Mouse (Mus musculus) liver, embryonic 11.5 days (tissue): Measurements from ENCODE around the gene Plin2. TPM values are rescaled to one million over a fixed set of nuclear protein-coding genes. Genes with fewer than 3 reads are reported as not detected.
"Not testable (repeated sequence)": the region's sequence is repeated elsewhere in the genome, so short reads cannot be mapped to it uniquely, and the experiment has no call there.

Source experiments
- ATAC-seq: fragments of 200-750 bp; cut with Nextera tagmentation; replicated peaks from 2 replicates; pipeline ENCODE4 v1.8.0; 2017; ENCODE audit warnings: moderate number of reproducible peaks, mild to moderate bottlenecking, moderate TSS enrichment, moderate library complexity; ENCODE audit not compliant: low FRiP score
- DNase-seq: peaks from one replicate; pipeline ENCODE4 v3.0.0-alpha.2; 2017; ENCODE audit warnings: low spot score
- H3K27ac ChIP-seq: fragments of 300-500 bp; sonication (generic); 2 replicates; pipeline ENCODE4 v1.5.1; 2014; ENCODE audit warnings: mild to moderate bottlenecking, low read depth, low read length, control low read depth
- H3K27me3 ChIP-seq: fragments of 300-500 bp; sonication (generic); replicated peaks from 2 replicates; pipeline ENCODE4 v1.6.1; 2014; ENCODE audit warnings: low read length, mixed read lengths; ENCODE audit not compliant: control insufficient read depth, insufficient read depth
- H3K36me3 ChIP-seq: fragments of 300-500 bp; sonication (generic); 2 replicates; pipeline ENCODE4 v1.6.1; 2014; ENCODE audit warnings: mild to moderate bottlenecking, low read length, moderate library complexity, mixed read lengths; ENCODE audit not compliant: control insufficient read depth, insufficient read depth
- H3K4me1 ChIP-seq: fragments of 300-500 bp; sonication (generic); replicated peaks from 2 replicates; pipeline ENCODE4 v1.6.1; 2014; ENCODE audit warnings: low read length, mixed read lengths; ENCODE audit not compliant: control insufficient read depth, insufficient read depth
- H3K4me2 ChIP-seq: fragments of 300-500 bp; sonication (generic); 2 replicates; pipeline ENCODE4 v1.6.1; 2014; ENCODE audit warnings: mild to moderate bottlenecking, control low read depth, moderate library complexity
- H3K4me3 ChIP-seq: fragments of 300-500 bp; sonication (generic); 2 replicates; pipeline ENCODE4 v1.5.1; 2014; ENCODE audit warnings: low read depth, low read length, control low read depth
- H3K9ac ChIP-seq: fragments of 300-500 bp; sonication (generic); 2 replicates; pipeline ENCODE4 v1.6.1; 2014; ENCODE audit warnings: low read depth, low read length, control low read depth
- H3K9me3 ChIP-seq: fragments of 300-500 bp; sonication (generic); 2 replicates; pipeline ENCODE4 v1.6.1; 2016; ENCODE audit warnings: low read length, inconsistent platforms, mixed read lengths; ENCODE audit not compliant: control insufficient read depth
- WGBS: fragments of 180-500 bp; shearing (Covaris S2); extraction: QIAGEN DNeasy Blood & Tissue Kit; methylation state at CpG from one replicate; pipeline ENCODE4 v1.1.7; 2014; 5-methylcytosine and 5-hydroxymethylcytosine counted together
- polyA plus RNA-seq: library from polyadenylated mRNA; unstranded; fragments of >200 nt; fragmentation: Nextera tagmentation; extraction: Ambion mirVana; gene quantifications from 2 replicates; pipeline ENCODE4 v1.2.1, GENCODE M21; 2014

Gene Plin2
- polyA plus RNA-seq, 1 experiment from 2014 or later, result 161 TPM

GRCm38 (mm10) chr4:86665596-86665995 lies 4.3 kb downstream of the Plin2 start:
- Histone ChIP-seq H3K27ac (no peak overlapping the region), H3K4me3 (no peak overlapping the region), H3K36me3 (peaks cover 16% of the 10 kb centered on the region), H3K4me2 (peak overlapping the region; percentile 55), H3K9me3 (no peaks in the 10 kb centered on the region), H3K4me1 (peaks cover 45% of the 10 kb centered on the region), H3K27me3 (no peaks in the 10 kb centered on the region), H3K9ac (no peak overlapping the region)
- WGBS, result 75% methylated on average over 3 of the region's 3 CpGs
- DNase-seq (no peak), ATAC-seq (no peak)

- Histone ChIP-seq H3K9me3 (no peaks in the 10 kb centered on the region), H3K9ac (no peak overlapping the region), H3K27ac (peak overlapping the region; percentile 58), H3K36me3 (peaks cover 32% of the 10 kb centered on the region), H3K4me1 (peaks cover 37% of the 10 kb centered on the region), H3K4me3 (no peak overlapping the region; the same call in 1 of the 2 replicates), H3K27me3 (no peaks in the 10 kb centered on the region), H3K4me2 (peak overlapping the region; percentile 55)
- ATAC-seq (peak; percentile 95), DNase-seq (no peak)
- 28% methylated on average over 4 of the region's 4 CpGs for WGBS
These were observed 5.9 kb downstream of the Plin2 start for GRCm38 (mm10) chr4:86663919-86664318.

- no peak overlapping the region for H3K4me3 ChIP-seq
- WGBS, result 92% methylated on average over 12 of the region's 12 CpGs
- no peak overlapping the region for H3K4me2 ChIP-seq
- H3K27me3 ChIP-seq, result no peaks in the 10 kb centered on the region
- no peaks in the 10 kb centered on the region for H3K9me3 ChIP-seq
- no peak overlapping the region for H3K27ac ChIP-seq
- no peak for DNase-seq
- H3K4me1 ChIP-seq, result no peaks in the 10 kb centered on the region; the same call in 1 of the 2 replicates
- peaks cover 58% of the 10 kb centered on the region for H3K36me3 ChIP-seq
- no peak for ATAC-seq
- no peak overlapping the region for H3K9ac ChIP-seq
These were observed 12.7 kb downstream of the Plin2 start for GRCm38 (mm10) chr4:86657176-86657575.

DNA sequence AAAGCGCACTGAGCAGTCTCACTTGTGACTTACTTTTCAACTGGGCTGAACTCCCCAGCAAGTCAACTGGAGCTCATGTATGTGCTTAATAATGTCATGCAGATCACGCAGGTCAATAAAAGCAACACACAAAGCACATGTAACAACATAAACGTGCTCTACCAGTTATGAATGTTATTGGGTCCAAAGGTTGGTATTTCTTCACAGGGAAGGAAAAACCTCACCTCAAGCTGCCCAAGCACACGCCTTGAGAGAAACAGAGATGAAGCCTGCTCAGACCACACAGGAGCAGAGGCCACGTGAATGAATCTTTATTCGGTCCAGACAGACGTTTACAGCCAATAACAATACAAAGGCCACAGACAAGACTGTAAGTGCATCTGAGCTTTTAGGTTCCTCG lies 13.4 kb downstream of the Plin2 start:
- WGBS, result 94% methylated on average over 8 of the region's 8 CpGs
- DNase-seq, H3K4me3 ChIP-seq, H3K9me3 ChIP-seq, H3K4me2 ChIP-seq, ATAC-seq, H3K27ac ChIP-seq, H3K4me1 ChIP-seq, H3K9ac ChIP-seq, H3K27me3 ChIP-seq: not testable (repeated sequence)
- peaks cover 53% of the 10 kb centered on the region for H3K36me3 ChIP-seq

DNA sequence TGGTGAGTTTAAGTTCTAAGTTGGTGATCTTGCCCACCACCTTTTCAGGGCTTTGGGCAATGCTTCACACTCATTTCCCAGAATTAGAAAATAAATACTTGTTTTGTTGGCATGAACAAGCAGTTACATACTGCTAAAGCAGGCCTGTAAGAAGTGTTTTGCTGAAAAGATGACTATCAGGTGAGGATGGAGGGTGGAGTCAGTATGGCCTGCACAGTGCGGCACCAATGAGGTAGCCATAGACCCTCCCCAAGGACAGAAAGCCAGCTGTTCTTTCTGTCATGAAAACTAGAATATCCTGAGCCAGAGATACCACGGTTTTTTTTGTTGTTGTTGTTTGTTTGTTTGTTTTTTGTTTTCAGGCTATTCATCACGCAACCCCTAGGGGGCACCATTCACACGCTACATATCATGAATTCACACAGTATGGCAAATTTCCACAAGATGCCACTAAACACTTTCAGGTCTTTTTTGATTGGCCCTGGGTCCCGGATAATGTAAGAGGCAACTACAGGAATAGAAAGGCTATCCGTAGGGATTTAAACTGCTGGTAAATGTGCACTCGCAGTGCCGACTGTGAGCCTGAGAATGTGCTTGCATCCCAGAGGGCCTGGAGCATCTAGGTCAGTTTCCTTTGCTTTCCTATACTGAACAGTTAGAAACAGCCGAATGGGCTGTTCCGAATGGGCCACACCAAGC lies 18.0 kb downstream of the Plin2 start:
- Histone ChIP-seq H3K27ac (no peak overlapping the region), H3K9ac (no peak overlapping the region), H3K4me2 (no peak overlapping the region), H3K9me3 (no peaks in the 10 kb centered on the region), H3K36me3 (peaks cover 10% of the 10 kb centered on the region), H3K4me1 (no peaks in the 10 kb centered on the region; the same call in 1 of the 2 replicates), H3K4me3 (no peak overlapping the region), H3K27me3 (no peaks in the 10 kb centered on the region)
- ATAC-seq, result no peak
- DNase-seq, result no peak
- 61% methylated on average over 10 of the region's 10 CpGs for WGBS

DNA sequence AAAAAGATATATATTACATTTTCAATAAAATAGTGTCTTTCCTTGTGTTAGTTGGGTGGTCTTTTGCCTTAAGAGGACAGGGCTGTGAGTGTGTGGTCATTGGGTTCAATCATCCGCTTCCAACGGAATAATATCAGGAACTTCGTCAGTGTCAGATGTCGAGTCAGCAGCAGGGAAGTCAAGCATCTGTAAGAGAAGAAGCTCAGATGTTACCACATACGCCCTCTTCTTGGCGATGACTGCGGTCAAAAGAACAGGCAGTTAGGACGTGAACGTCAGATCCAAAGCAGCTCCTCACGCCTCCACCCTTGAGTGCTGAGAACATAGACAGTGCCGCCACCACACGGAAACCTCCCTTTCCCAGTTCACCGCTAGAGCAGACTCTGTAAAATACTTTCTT lies 21.5 kb downstream of the Plin2 start:
- H3K4me1 ChIP-seq, H3K36me3 ChIP-seq, DNase-seq, H3K27ac ChIP-seq, H3K4me3 ChIP-seq, H3K9ac ChIP-seq, H3K9me3 ChIP-seq, H3K4me2 ChIP-seq, ATAC-seq, H3K27me3 ChIP-seq: not testable (repeated sequence)
- WGBS, result 85% methylated on average over 10 of the region's 13 CpGs

- H3K4me2 ChIP-seq, H3K27me3 ChIP-seq: not testable (repeated sequence)
- WGBS, result 72% methylated on average over 9 of the region's 9 CpGs
These were observed 32.3 kb downstream of the Plin2 start for GRCm38 (mm10) chr4:86637561-86637960.

DNA sequence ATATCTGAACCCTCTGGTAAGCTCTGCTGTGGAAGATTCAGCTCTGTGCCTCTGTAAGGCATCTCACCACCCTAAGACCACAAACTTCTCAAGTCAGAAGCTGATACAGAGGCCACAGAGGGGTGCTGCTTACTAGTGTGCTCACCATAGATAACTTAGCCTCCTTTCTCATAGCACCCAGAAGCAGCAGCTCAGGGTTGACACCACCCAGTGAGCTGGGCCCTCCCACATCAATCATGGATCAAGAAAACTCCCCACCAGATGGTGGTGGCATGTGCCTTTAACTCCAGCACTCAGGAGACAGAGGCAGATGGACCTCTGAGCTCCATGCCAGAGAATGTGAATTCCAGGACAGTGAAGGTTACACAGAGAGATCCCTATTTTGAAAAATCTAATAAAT lies 35.0 kb downstream of the Plin2 start:
- H3K4me2 ChIP-seq, result not testable (repeated sequence)
- peak; percentile 100 for ATAC-seq

More at GRCm38 (mm10) chr4:86637561-86637960, 32.3 kb downstream of the Plin2 start:
- DNase-seq, ATAC-seq, H3K27ac ChIP-seq, H3K9ac ChIP-seq, H3K4me1 ChIP-seq, H3K9me3 ChIP-seq, H3K36me3 ChIP-seq, H3K4me3 ChIP-seq: not testable (repeated sequence)

DNA sequence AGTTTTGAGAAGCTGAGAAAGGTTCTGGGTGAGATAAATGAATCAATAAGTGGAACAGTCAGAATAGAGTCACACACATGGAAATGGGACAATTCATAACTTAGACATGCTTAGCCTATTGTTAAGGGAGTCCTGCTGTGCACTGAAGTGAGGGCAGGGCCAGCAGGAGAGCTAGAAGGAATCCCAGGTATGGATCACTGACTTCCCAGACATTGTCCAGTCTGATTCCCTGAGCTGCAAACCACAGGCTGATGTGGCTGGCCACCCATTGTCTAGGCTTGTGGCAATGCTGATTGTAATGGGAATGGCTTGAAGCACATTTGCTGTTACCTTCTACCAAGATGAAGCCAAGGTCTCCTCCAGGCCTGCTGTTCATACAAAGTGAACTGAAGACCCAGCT lies 35.5 kb downstream of the Plin2 start:
- H3K27ac ChIP-seq, H3K36me3 ChIP-seq, H3K9me3 ChIP-seq, H3K9ac ChIP-seq, H3K4me1 ChIP-seq, H3K4me2 ChIP-seq, ATAC-seq, H3K27me3 ChIP-seq, DNase-seq, H3K4me3 ChIP-seq: not testable (repeated sequence)

More for the DNA sequence above, 35.0 kb downstream of the Plin2 start:
- not testable (repeated sequence) for DNase-seq, H3K4me3 ChIP-seq, H3K9me3 ChIP-seq, H3K9ac ChIP-seq, H3K27me3 ChIP-seq, H3K4me1 ChIP-seq, H3K27ac ChIP-seq, H3K36me3 ChIP-seq
